Mouse (Mus musculus): ENCODE data around the gene Pno1. TPM values are rescaled to one million over a fixed set of nuclear protein-coding genes. Genes with fewer than 3 reads are reported as not detected.
"Not testable (repeated sequence)": the region's sequence is repeated elsewhere in the genome, so short reads cannot be mapped to it uniquely, and the experiment has no call there.

The Pno1 gene
- 73.9 and 81.7 TPM in 2 replicates for polyA plus RNA-seq (2014; fragmentation: Nextera tagmentation; extraction: Ambion mirVana)

DNA sequence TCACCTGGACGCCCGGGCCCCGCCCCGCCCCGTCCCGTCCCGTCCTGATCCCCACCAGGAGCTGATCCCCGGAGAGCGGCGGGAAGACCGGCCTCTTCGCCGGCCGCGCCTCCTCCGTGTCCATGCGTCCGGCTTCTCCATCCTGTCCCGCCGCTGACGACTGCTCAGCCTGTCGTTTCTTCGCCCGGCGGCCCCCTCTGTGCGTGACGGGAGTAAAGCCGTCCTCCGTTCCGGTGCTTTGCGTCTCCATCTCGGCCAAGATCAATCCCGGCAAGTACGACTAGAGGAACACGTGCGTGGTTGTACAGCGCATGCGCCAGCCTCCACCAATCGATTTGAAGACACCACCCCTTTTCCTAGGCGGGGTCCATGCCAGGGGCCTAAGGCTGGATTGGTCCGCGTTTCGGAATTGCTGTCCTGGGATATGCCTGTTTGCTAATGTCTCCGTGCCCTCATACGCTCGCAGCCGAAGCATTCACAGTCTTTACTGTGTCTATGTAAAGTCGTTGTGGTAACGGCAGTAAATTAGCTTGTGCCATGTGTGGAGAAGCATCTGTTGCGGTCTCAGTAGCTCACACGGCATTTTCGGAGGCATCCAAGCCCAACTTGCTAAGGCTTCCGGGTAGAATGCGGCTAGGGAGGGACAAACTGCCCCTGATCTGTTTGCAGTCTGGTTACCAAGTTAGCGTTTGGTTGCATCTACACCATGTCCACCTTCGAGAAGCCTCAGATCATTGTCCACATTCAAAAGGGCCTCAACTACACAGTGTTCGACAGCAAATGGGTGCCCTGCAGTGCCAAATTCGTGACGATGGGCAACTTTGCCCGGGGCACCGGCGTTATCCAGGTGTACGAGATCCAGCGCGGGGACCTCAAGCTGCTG, at the start of gene Pno1:
Pno1 (minus strand) TSS at position 311 of the 883 bp plus-strand sequence.
- H3K4me3 ChIP-seq (ENCODE audit: low read depth, low read length): peak within 1 kb of the TSS; percentile 90
- H3K4me2 ChIP-seq: peak within 1 kb of the TSS; percentile 69
- H3K9ac ChIP-seq (ENCODE audit: low read depth, low read length): peak within 1 kb of the TSS; percentile 87
- H3K27me3 ChIP-seq (ENCODE audit: control insufficient read depth, insufficient read depth, low read length): no peaks in the 10 kb centered on the region
- H3K36me3 ChIP-seq (ENCODE audit: control insufficient read depth, insufficient read depth, low read length): peaks cover 4% of the 10 kb centered on the region
- ATAC-seq (replicated peaks; ENCODE audit: insufficient number of reproducible peaks, low FRiP score, low TSS enrichment): peak; percentile 98
- H3K4me1 ChIP-seq (ENCODE audit: control insufficient read depth, insufficient read depth, low read length): peaks cover 11% of the 10 kb centered on the region
- peak within 1 kb of the TSS; percentile 69 for H3K27ac ChIP-seq (ENCODE audit: low read depth, low read length)
- under 1% methylated on average over 65 of the region's 65 CpGs for WGBS (ENCODE audit: insufficient replicate concordance)
- H3K9me3 ChIP-seq (replicated peaks; ENCODE audit: control insufficient read depth, low read length): no peaks in the 10 kb centered on the region

- Histone ChIP-seq H3K27ac (ENCODE audit: low read depth, low read length) (peak overlapping the region; percentile 92), H3K27me3 (ENCODE audit: control insufficient read depth, insufficient read depth, low read length) (no peaks in the 10 kb centered on the region), H3K4me1 (ENCODE audit: control insufficient read depth, insufficient read depth, low read length) (peaks cover 4% of the 10 kb centered on the region; the same call in 1 of the 2 replicates), H3K4me2 (peak overlapping the region; percentile 75), H3K9me3 (replicated peaks; ENCODE audit: control insufficient read depth, low read length) (no peaks in the 10 kb centered on the region), H3K9ac (ENCODE audit: low read depth, low read length) (peak overlapping the region; percentile 99), H3K36me3 (ENCODE audit: control insufficient read depth, insufficient read depth, low read length) (no peaks in the 10 kb centered on the region), H3K4me3 (ENCODE audit: low read depth, low read length) (peak overlapping the region; percentile 90)
- under 1% methylated on average over 17 of the region's 17 CpGs for WGBS (ENCODE audit: insufficient replicate concordance)
- ATAC-seq (replicated peaks; ENCODE audit: insufficient number of reproducible peaks, low FRiP score, low TSS enrichment): 0 out of 2 replicates have a peak, but pooled peaks have one; percentile 28
Measured at GRCm38 (mm10) chr11:17257861-17258260, 46.5 kb upstream of the Pno1 start.

- peak; percentile 88 for ATAC-seq (replicated peaks; ENCODE audit: insufficient number of reproducible peaks, low FRiP score, low TSS enrichment)
- peak within 1 kb of the TSS; percentile 90 for H3K4me3 ChIP-seq (ENCODE audit: low read depth, low read length)
- under 1% methylated on average over 33 of the region's 33 CpGs for WGBS (ENCODE audit: insufficient replicate concordance)
Measured at GRCm38 (mm10) chr11:17257443-17257842, 46.1 kb upstream of the Pno1 start, which contains the start of gene C1d. C1d (plus strand) TSS chr11:17257579.

DNA sequence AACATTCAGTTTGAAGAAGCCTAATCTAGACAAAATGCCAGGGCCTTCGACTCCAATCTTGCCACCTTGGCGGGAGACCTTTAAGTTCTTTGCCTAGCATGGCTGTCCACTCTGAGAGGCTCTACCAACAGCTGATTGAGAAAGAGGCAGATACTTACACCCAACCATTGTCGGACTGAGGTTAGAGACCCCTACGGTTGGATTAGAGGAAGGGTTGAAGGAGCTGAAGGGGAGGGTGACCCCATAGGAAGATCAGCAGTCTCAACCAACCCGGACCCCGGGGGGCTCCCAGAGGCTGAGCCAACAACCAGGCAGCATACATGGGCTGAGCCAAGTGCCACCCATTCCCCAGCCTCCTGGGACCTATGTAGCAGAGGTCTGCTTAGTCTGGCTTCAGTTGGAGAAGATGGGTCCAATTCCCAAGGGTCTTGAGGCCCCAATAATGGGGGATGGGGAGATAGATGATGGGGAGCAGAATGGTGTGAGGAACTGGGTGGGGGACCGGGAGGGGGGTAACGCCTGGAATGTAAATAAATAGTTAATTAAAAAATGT, 45.5 kb upstream of the Pno1 start:
- WGBS (ENCODE audit: insufficient replicate concordance): 67% methylated on average over 8 of the region's 8 CpGs
- peaks cover 4% of the 10 kb centered on the region; the same call in 1 of the 2 replicates for H3K4me1 ChIP-seq (ENCODE audit: control insufficient read depth, insufficient read depth, low read length)
- H3K27me3 ChIP-seq (ENCODE audit: control insufficient read depth, insufficient read depth, low read length): no peaks in the 10 kb centered on the region
- H3K9ac ChIP-seq (ENCODE audit: low read depth, low read length): peak overlapping the region; percentile 99; the same call in 1 of the 2 replicates
- no peak overlapping the region for H3K27ac ChIP-seq (ENCODE audit: low read depth, low read length)
- peak overlapping the region; percentile 90 for H3K4me3 ChIP-seq (ENCODE audit: low read depth, low read length)
- H3K9me3 ChIP-seq (replicated peaks; ENCODE audit: control insufficient read depth, low read length): no peaks in the 10 kb centered on the region
- peak; percentile 58; the same call in 1 of the 2 replicates for ATAC-seq (replicated peaks; ENCODE audit: insufficient number of reproducible peaks, low FRiP score, low TSS enrichment)
- no peaks in the 10 kb centered on the region for H3K36me3 ChIP-seq (ENCODE audit: control insufficient read depth, insufficient read depth, low read length)
- peak overlapping the region; percentile 75 for H3K4me2 ChIP-seq

More at GRCm38 (mm10) chr11:17257443-17257842, 46.1 kb upstream of the Pno1 start, which contains the start of gene C1d:
- H3K4me1 ChIP-seq (ENCODE audit: control insufficient read depth, insufficient read depth, low read length): peaks cover 4% of the 10 kb centered on the region; the same call in 1 of the 2 replicates
- no peaks in the 10 kb centered on the region for H3K27me3 ChIP-seq (ENCODE audit: control insufficient read depth, insufficient read depth, low read length)
- no peaks in the 10 kb centered on the region for H3K9me3 ChIP-seq (replicated peaks; ENCODE audit: control insufficient read depth, low read length)
- peak within 1 kb of the TSS; percentile 75 for H3K4me2 ChIP-seq
- H3K9ac ChIP-seq (ENCODE audit: low read depth, low read length): peak within 1 kb of the TSS; percentile 99
- H3K27ac ChIP-seq (ENCODE audit: low read depth, low read length): peak within 1 kb of the TSS; percentile 92
- H3K36me3 ChIP-seq (ENCODE audit: control insufficient read depth, insufficient read depth, low read length): no peaks in the 10 kb centered on the region

DNA sequence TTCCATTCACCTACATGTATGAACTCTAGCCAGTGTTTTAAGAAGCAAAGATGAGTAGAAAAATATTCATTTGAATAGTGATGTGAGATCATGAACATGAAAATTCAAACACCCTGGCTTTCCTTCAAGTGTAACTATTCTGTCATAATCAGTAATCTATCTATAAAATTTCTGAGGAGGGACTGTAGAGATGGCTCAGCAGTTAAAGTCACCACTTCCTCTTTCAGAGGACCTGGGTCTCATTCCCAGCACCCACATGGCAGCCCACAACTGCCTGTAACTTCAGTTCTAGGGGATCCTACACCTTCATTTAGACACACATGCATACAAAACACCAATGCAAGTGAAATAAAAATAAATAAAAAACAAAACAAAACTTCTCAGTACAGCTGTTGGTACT, 37.3 kb upstream of the Pno1 start:
- ATAC-seq (replicated peaks; ENCODE audit: insufficient number of reproducible peaks, low FRiP score, low TSS enrichment): no peak
- H3K27ac ChIP-seq (ENCODE audit: low read depth, low read length): no peak overlapping the region

DNA sequence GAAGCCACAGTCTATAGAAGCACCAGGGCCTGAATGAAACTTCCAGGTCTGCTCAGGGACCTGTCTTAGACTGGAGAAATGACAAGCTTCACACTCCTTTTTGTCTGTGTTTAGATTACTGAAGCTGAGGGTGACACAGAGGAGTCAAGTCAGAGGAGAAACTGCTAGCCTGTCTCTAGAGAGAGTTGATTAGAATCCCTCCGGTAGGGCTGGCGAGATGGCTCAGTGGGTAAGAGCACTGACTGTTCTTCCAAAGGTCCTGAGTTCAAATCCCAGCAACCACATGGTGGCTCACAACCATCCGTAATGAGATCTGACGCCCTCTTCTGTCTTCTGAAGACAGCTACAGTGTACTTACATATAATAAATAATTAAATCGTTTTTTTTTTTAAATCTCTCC, 27.2 kb upstream of the Pno1 start:
- H3K36me3 ChIP-seq (ENCODE audit: control insufficient read depth, insufficient read depth, low read length); H3K4me1 ChIP-seq (ENCODE audit: control insufficient read depth, insufficient read depth, low read length); H3K9ac ChIP-seq (ENCODE audit: low read depth, low read length); H3K27me3 ChIP-seq (ENCODE audit: control insufficient read depth, insufficient read depth, low read length); H3K9me3 ChIP-seq (replicated peaks; ENCODE audit: control insufficient read depth, low read length); H3K4me3 ChIP-seq (ENCODE audit: low read depth, low read length); H3K4me2 ChIP-seq; ATAC-seq (replicated peaks; ENCODE audit: insufficient number of reproducible peaks, low FRiP score, low TSS enrichment); H3K27ac ChIP-seq (ENCODE audit: low read depth, low read length): not testable (repeated sequence)
- WGBS (ENCODE audit: insufficient replicate concordance): 75% methylated on average over 5 of the region's 5 CpGs

More for the DNA sequence above, 37.3 kb upstream of the Pno1 start:
- H3K4me3 ChIP-seq (ENCODE audit: low read depth, low read length): no peak overlapping the region
- H3K9ac ChIP-seq (ENCODE audit: low read depth, low read length): no peak overlapping the region
- H3K4me1 ChIP-seq (ENCODE audit: control insufficient read depth, insufficient read depth, low read length): no peaks in the 10 kb centered on the region
- no peak overlapping the region for H3K4me2 ChIP-seq
- no peaks in the 10 kb centered on the region for H3K27me3 ChIP-seq (ENCODE audit: control insufficient read depth, insufficient read depth, low read length)
- H3K36me3 ChIP-seq (ENCODE audit: control insufficient read depth, insufficient read depth, low read length): no peaks in the 10 kb centered on the region
- H3K9me3 ChIP-seq (replicated peaks; ENCODE audit: control insufficient read depth, low read length): no peaks in the 10 kb centered on the region

DNA sequence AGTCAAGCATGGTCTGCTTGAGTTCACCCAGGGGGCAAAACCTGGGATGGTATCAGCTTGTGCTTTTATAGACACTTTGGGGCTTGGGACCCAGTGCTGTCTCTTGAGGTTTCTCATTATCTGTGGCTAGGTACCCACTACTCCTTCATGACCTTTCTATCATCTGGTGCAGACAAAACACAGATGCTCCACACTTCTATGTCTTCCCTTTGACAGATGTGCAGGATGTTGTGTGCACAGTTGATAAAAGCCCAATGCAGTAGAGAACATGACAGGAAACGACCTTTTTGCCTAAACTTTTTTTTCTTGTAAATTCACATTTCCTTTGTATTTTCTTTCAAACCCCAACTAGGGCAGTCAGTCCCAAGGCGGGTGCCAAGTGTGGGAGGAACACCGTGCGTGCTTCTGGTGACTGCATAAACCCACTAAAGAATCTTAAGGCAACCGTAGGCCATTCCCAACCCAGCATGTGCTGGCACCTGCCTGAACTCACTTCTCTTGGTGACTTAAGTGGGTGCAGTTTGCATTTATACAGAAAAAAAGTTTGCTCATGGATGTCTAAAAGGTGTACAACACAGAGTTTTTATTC, 25.2 kb upstream of the Pno1 start:
- peaks cover 10% of the 10 kb centered on the region for H3K4me1 ChIP-seq (ENCODE audit: control insufficient read depth, insufficient read depth, low read length)
- no peak for ATAC-seq (replicated peaks; ENCODE audit: insufficient number of reproducible peaks, low FRiP score, low TSS enrichment)
- no peaks in the 10 kb centered on the region for H3K9me3 ChIP-seq (replicated peaks; ENCODE audit: control insufficient read depth, low read length)
- H3K9ac ChIP-seq (ENCODE audit: low read depth, low read length): no peak overlapping the region
- H3K36me3 ChIP-seq (ENCODE audit: control insufficient read depth, insufficient read depth, low read length): no peaks in the 10 kb centered on the region; the same call in 1 of the 2 replicates
- no peak overlapping the region for H3K4me2 ChIP-seq
- H3K27ac ChIP-seq (ENCODE audit: low read depth, low read length): no peak overlapping the region
- H3K4me3 ChIP-seq (ENCODE audit: low read depth, low read length): no peak overlapping the region
- WGBS (ENCODE audit: insufficient replicate concordance): 69% methylated on average over 5 of the region's 5 CpGs
- no peaks in the 10 kb centered on the region for H3K27me3 ChIP-seq (ENCODE audit: control insufficient read depth, insufficient read depth, low read length)

- no peaks in the 10 kb centered on the region; the same call in none of the 2 replicates for H3K36me3 ChIP-seq (ENCODE audit: control insufficient read depth, insufficient read depth, low read length)
- peaks cover 14% of the 10 kb centered on the region for H3K4me1 ChIP-seq (ENCODE audit: control insufficient read depth, insufficient read depth, low read length)
- peak overlapping the region; percentile 31 for H3K4me2 ChIP-seq
- no peak overlapping the region for H3K9ac ChIP-seq (ENCODE audit: low read depth, low read length)
- no peaks in the 10 kb centered on the region for H3K9me3 ChIP-seq (replicated peaks; ENCODE audit: control insufficient read depth, low read length)
- ATAC-seq (replicated peaks; ENCODE audit: insufficient number of reproducible peaks, low FRiP score, low TSS enrichment): peak; percentile 79
- H3K27ac ChIP-seq (ENCODE audit: low read depth, low read length): 0 out of 2 replicates have a peak overlapping the region, but pooled peaks have one; percentile 46
- 34% methylated on average over 5 of the region's 5 CpGs for WGBS (ENCODE audit: insufficient replicate concordance)
- no peak overlapping the region for H3K4me3 ChIP-seq (ENCODE audit: low read depth, low read length)
- H3K27me3 ChIP-seq (ENCODE audit: control insufficient read depth, insufficient read depth, low read length): no peaks in the 10 kb centered on the region
Measured at GRCm38 (mm10) chr11:17232792-17233191, 21.4 kb upstream of the Pno1 start.

Data from heart, embryonic 11.5 days (tissue).